Mouse (Mus musculus) small intestine, adult 2 months (tissue): ENCODE measurements around the gene Dkkl1. TPM values are rescaled to one million over a fixed set of nuclear protein-coding genes. Genes with fewer than 3 reads are reported as not detected.
A peak's percentile ranks its signal among the peaks of the same experiment; 100 is the strongest.
"Not testable (repeated sequence)": the region's sequence is repeated elsewhere in the genome, so short reads cannot be mapped to it uniquely, and the experiment has no call there.

Experiments
- H3K27ac ChIP-seq: fragments of 200-500 bp; 2 replicates; pipeline ENCODE4 v1.5.1; 2012; ENCODE audit warnings: low read depth, low read length, control low read depth, inconsistent platforms; ENCODE audit not compliant: insufficient read depth
- H3K27me3 ChIP-seq: fragments of 200-500 bp; 2 replicates; pipeline ENCODE4 v1.6.1; 2012; ENCODE audit warnings: mild to moderate bottlenecking, moderate library complexity, low read length, inconsistent platforms; ENCODE audit not compliant: control insufficient read depth, insufficient read depth
- H3K36me3 ChIP-seq: fragments of 200-500 bp; 2 replicates; pipeline ENCODE4 v1.6.1; 2012; ENCODE audit warnings: mild to moderate bottlenecking, low read length, control low read depth, inconsistent platforms; ENCODE audit not compliant: control insufficient read depth, insufficient read depth
- H3K4me1 ChIP-seq: fragments of 200-500 bp; 2 replicates; pipeline ENCODE4 v1.6.1; 2012; ENCODE audit warnings: low read length, inconsistent platforms, mixed read lengths; ENCODE audit not compliant: control insufficient read depth, insufficient read depth, insufficient read length
- H3K4me3 ChIP-seq: fragments of 200-500 bp; 2 replicates; pipeline ENCODE4 v1.5.1; 2012; ENCODE audit warnings: low read depth, mild to moderate bottlenecking, control low read depth, inconsistent platforms, low read length, moderate library complexity
- CTCF ChIP-seq: fragments of 200-500 bp; IDR thresholded peaks from 2 replicates; pipeline ENCODE4 v1.5.1; 2012; ENCODE audit warnings: low read depth, mild to moderate bottlenecking, control low read depth, inconsistent platforms, low read length, moderate library complexity, mixed read lengths; ENCODE audit not compliant: insufficient replicate concordance, insufficient read length; ENCODE audit errors: extremely low read depth
- POLR2A ChIP-seq: fragments of 200-500 bp; IDR thresholded peaks from 2 replicates; pipeline ENCODE4 v1.6.1; 2012; ENCODE audit warnings: low read depth, mild to moderate bottlenecking, control low read depth, inconsistent platforms, low read length, moderate library complexity
- WGBS: fragments of 180-500 bp; shearing (Covaris S2); methylation state at CpG from one replicate; pipeline ENCODE4 v1.1.7; 2018; 5-methylcytosine and 5-hydroxymethylcytosine counted together
- polyA plus RNA-seq: library from polyadenylated mRNA; depleted of rRNA; stranded (reverse); fragments of >200 nt; gene quantifications from 2 replicates; pipeline ENCODE4 v1.2.3, GENCODE M21; 2012

Dkkl1 gene
- polyA plus RNA-seq, 1 experiment: 0.24 TPM

DNA sequence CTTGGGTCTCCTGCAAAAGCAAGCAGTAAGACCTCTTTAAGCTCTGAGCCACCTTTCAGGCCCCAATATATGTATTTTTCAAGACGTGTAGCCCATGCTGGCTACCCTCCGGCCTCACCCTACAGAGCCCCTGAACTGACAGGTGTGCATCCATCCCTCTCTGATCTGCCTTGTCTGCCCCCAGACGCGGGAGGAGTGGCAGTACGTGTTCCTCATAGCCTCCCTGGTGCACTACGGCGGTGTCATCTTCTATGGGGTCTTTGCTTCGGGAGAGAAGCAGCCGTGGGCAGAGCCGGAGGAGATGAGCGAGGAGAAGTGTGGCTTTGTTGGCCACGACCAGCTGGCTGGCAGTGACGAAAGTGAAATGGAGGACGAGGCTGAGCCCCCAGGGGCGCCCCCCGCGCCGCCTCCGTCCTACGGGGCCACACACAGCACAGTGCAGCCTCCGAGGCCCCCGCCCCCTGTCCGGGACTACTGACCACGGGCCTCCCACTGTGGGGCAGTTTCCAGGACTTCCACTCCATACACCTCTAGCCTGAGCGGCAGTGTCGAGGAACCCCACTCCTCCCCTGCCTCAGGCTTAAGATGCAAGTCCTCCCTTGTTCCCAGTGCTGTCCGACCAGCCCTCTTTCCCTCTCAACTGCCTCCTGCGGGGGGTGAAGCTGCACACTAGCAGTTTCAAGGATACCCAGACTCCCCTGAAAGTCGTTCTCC, 37.2 kb downstream of the Dkkl1 start:
- 8% methylated on average over 28 of the region's 29 CpGs for WGBS
- H3K36me3 ChIP-seq: no peaks in the 10 kb centered on the region
- H3K4me1 ChIP-seq: no peaks in the 10 kb centered on the region
- TF ChIP-seq POLR2A: no peak
- no peak for TF ChIP-seq CTCF
- peaks cover 64% of the 10 kb centered on the region for H3K27me3 ChIP-seq
- H3K4me3 ChIP-seq: no peak overlapping the region
- no peak overlapping the region for H3K27ac ChIP-seq

- not testable (repeated sequence) for H3K4me3 ChIP-seq, H3K4me1 ChIP-seq, H3K36me3 ChIP-seq, H3K27ac ChIP-seq
- peaks cover 66% of the 10 kb centered on the region for H3K27me3 ChIP-seq
- TF ChIP-seq CTCF: peak; percentile 46; the same call in 1 of the 2 replicates
- WGBS: 53% methylated on average over 1 of the region's 1 CpGs
Observed at GRCm38 (mm10) chr7:45173772-45174171, 38.2 kb downstream of the Dkkl1 start.

GRCm38 (mm10) chr7:45172974-45173373, 39.0 kb downstream of the Dkkl1 start:
- Histone ChIP-seq H3K4me1 (0 out of 2 replicates have a peak, but pooled peaks cover 3% of the 10 kb centered on the region), H3K36me3 (no peaks in the 10 kb centered on the region), H3K4me3 (no peak overlapping the region), H3K27me3 (peaks cover 66% of the 10 kb centered on the region), H3K27ac (no peak overlapping the region)
- WGBS: 60% methylated on average over 7 of the region's 7 CpGs
- peak; percentile 49; the same call in 1 of the 2 replicates for TF ChIP-seq CTCF
- TF ChIP-seq POLR2A: no peak

DNA sequence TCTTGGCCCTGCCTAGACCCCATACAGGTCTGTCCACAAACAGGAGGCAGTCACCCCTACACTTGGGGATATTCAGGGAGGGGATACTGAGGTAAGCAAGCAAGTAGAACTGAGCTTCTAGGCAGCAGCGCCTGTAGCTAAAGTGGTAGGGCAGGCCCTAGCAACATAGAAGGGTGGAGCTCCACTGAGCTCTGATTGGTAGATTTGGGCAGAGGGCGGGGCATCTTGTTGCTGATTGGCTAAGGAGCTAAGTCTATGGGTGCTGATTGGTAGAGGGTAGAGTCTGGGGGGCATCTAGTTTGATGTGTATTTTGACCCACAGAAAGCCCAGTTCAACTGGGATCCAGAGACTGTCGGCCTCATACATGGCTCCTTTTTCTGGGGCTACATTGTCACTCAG, 42.5 kb downstream of the Dkkl1 start:
- Histone ChIP-seq H3K36me3 (no peaks in the 10 kb centered on the region), H3K27me3 (peaks cover 61% of the 10 kb centered on the region), H3K27ac (no peak overlapping the region), H3K4me3 (no peak overlapping the region), H3K4me1 (0 out of 2 replicates have a peak, but pooled peaks cover 3% of the 10 kb centered on the region)
- TF ChIP-seq CTCF (no peak), POLR2A (no peak)
- 93% methylated on average over 3 of the region's 3 CpGs for WGBS

DNA sequence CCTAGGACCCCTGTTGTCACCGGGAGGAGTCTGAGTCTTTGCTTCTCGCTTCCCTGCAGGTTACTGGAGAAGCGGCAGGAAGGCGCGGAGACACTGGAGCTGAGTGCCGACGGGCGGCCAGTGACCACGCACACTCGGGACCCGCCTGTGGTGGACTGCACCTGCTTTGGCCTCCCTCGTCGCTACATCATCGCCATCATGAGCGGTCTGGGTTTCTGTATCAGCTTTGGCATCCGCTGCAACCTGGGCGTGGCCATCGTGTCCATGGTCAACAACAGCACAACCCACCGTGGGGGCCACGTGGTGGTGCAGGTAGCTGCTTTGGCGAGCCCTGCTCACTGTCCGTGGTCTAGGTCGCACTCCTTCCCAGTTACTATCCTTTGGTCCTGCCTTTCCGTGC, 43.3 kb downstream of the Dkkl1 start:
- WGBS: 12% methylated on average over 24 of the region's 24 CpGs
- Histone ChIP-seq H3K27me3 (peaks cover 65% of the 10 kb centered on the region), H3K4me1 (0 out of 2 replicates have a peak, but pooled peaks cover 3% of the 10 kb centered on the region), H3K4me3 (no peak overlapping the region), H3K27ac (no peak overlapping the region), H3K36me3 (no peaks in the 10 kb centered on the region)
- no peak for TF ChIP-seq POLR2A
- no peak for TF ChIP-seq CTCF

DNA sequence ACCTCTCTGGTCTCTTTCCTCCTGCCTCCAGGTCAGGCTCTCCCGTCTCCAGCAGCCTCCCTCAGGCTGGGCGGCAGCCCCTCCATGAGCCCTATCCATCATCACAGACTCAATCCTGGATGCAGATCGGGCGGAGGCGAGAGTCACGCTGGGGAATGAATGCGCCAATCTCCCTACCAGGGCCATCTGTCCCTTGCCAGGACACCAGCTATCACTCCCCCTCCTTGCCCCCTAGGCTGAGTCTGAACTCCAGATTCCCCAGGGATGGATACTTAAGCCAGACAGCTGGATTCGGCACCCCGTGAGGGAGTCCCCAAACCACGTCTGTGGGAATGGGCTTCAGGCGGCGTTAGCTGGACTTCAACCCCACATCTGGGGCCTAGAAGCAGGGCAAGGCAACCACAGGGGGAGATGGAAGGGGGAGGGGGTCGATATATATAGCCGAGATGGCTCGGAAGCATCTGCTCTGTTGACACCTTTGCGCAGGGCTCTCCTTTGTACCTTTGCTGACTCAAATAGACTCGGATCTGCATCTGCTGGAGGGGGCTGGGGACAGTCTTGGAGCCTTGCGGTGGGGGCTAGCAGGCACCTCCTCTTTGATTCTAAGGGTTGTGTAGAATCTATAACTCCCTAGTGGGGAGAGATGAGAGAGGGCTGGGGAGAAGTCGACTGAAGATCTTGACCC, 44.0 kb downstream of the Dkkl1 start:
- H3K4me3 ChIP-seq: no peak overlapping the region
- peaks cover 65% of the 10 kb centered on the region for H3K27me3 ChIP-seq
- TF ChIP-seq POLR2A (no peak), CTCF (no peak)
- H3K27ac ChIP-seq: no peak overlapping the region
- 0 out of 2 replicates have a peak, but pooled peaks cover 3% of the 10 kb centered on the region for H3K4me1 ChIP-seq
- no peaks in the 10 kb centered on the region for H3K36me3 ChIP-seq
- WGBS: 9% methylated on average over 19 of the region's 19 CpGs

DNA sequence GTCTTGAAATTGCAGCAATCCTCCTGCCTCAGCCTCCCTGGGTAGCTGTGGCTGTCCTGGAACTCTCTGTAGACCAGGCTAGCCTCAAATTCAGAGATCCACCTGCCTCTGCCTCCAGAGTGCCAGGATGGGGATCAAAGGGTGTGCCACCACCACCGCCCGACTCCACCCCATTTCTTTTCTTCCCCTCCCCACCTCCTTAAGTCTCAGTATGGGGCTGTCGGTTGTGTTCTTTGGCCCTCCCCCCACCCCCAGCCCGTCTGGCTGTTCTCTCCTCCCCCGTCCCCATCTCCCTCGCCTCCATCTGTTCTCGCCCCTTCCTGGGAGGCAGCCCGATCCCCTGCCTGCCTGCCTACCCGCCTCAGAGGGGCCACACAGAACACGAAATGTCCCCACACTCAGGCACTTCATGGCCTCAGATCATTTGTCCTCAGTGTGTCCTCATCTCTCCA, 45.0 kb downstream of the Dkkl1 start:
- Histone ChIP-seq H3K27me3 (peaks cover 62% of the 10 kb centered on the region), H3K4me3 (no peak overlapping the region), H3K27ac (no peak overlapping the region), H3K36me3 (no peaks in the 10 kb centered on the region), H3K4me1 (peaks cover 3% of the 10 kb centered on the region; the same call in 1 of the 2 replicates)
- WGBS: 32% methylated on average over 10 of the region's 10 CpGs
- TF ChIP-seq CTCF (no peak), POLR2A (no peak)
